Mouse (Mus musculus) spleen, adult 12 weeks (tissue): ENCODE measurements around the gene Morn2.
A peak's percentile ranks its signal among the peaks of the same experiment; 100 is the strongest.
"Not testable (repeated sequence)": the region's sequence is repeated elsewhere in the genome, so short reads cannot be mapped to it uniquely, and the experiment has no call there.

Experiments used
- DNase-seq: peaks from one replicate; pipeline ENCODE4 v3.0.0; 2022; ENCODE audit warnings: low spot score

The Morn2 gene

DNA sequence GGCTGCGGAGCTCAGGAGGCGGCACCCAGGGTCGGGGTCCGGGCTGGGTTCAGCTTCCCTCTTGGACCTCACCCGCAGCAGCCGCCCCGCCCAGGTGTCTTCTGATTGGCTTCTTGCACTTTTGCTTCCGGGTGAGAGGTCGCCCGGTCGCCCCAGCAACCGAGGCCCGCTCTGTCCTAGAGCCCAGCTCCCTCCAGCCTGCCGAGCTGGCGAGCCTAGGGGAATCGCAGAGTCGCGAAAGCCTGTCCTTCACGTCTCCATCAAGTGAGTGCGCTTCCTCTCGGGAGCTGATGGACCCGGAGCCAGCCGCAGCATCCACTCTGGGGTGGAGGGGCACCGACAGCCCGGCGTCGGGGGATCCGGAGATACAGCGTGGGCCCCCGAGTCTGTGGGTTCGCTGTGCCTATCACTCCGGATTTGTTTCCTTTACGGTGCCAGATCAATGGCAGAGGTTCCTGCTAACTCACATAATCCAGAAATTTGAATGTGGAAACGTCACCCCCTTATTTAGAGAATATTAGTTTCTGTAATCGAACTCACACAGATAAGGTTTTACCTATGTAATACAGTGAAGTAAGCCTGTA is at the start of gene Morn2, which contains the start of gene Dhx57:
Gene Morn2 (plus strand): TSS at position 130 of the 584 bp plus-strand sequence.
Gene Dhx57 (minus strand): TSS at position 403 of the 584 bp plus-strand sequence.
- peak; percentile 90 for DNase-seq

GRCm38 (mm10) chr17:80241594-80241993 is 48.4 kb upstream of the Morn2 start:
- DNase-seq, result no peak

GRCm38 (mm10) chr17:80243116-80243515 is 46.9 kb upstream of the Morn2 start:
- no peak for DNase-seq

DNA sequence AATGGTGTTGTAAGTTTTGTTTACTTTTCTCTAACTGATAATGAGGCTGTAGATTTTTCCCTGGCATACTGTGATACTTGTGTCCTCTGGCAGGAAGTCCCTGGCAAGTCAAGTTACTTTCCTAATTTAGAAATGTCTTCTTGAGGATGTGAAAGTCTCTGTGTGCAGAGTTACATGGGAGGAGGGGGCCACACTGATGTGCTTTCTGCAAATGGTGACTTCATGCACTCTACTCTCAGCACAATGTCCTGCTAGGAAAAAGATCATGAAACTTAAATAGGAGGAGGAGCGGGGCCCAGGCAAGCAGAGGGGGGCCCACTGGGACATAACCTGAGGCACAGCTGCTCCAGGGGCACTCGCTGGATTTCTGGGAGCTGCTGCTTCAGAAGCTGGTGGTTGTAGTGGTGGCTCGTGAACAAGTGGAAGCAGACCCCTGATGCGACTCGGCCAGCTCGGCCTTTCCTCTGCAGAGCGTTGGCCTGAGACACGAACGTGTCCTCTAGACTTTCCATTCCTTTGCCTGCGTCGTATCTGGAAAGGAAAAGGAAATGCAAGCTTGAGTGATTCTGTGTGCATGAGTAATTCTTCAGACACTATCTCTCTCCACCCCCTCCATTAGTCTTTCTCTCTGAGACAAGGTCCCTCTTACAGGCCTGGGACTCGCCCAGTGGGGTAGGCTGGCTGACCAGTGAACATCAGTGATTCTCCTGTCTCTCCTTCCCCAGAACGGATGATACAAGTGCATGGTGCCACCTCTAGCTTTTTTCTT is 37.1 kb upstream of the Morn2 start:
- DNase-seq, result no peak

GRCm38 (mm10) chr17:80254421-80254820 is 35.6 kb upstream of the Morn2 start:
- DNase-seq, result no peak

DNA sequence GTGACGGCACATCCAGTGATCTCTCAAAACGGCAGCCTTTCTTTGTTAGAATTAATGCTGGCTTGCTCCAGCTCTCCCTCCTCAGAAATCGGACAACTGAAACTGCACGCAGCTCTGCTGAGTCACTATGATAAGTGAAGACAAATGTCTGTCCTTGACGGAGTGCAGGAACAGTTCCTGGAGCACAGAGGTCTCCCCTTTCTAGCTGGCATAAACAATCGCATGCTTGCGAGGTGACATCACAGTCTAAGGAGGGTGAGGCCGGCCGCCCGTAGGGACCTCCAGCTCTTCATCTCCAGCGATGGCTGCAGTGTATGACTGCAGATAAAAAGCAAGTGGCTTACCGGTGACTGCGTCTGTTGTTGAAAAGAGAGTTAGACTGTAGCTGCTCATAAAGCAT is 34.8 kb upstream of the Morn2 start:
- DNase-seq, result no peak

DNA sequence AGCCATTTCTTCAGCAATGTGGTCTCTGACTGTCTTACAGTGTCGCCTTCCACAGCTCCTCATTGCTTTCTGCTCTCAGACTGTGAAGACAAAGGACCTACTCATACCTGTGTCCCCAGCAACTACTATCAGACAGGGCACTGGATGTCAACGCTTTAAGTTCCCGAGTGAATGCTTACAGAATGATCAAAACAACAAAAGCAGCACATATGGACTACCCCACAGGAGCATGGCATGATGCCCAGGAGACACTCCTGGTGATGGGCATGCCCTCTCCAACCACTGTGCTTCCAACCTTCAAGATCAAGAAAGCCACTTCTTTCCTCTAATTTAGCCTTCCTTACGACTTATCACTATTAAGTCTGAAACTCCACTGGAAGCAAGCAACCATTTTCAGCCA is 22.9 kb upstream of the Morn2 start:
- DNase-seq, result no peak

DNA sequence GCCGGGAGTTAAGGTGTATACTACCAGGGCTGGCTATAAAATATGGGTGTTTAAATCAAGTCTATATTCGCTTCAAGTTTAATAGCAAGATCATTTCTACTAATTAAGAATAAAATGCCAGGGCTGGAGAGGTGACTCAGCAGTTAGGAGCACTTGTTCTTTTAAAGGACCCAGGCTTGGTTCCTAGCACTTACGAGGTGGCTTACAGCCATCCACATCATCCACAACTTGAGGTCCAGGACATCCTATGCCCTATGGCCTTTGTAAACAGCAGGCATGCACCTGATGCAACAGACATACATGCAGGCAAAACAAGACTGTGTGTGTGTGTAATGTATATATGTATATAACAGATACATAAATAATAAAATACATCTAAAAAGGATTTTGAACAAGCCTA is 21.9 kb upstream of the Morn2 start:
- DNase-seq, result no peak

DNA sequence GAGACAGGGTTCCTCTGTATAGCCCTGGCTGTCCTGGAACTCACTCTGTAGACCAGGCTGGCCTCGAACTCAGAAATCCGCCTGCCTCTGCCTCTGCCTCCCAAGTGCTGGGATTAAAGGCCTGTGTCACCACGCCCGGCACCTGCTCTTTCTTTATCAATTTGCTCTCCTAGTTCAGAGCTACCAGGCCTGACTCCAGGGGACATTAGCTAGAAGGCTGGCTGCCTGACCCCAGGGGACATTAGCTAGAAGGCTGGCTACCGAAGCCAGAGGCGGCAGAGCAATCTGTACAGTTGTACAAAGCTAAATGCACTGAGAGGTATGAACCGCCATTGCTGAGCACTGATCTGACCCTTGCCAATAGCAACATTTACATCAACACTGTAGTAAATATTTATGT is 19.4 kb upstream of the Morn2 start:
- DNase-seq, result not testable (repeated sequence)

DNA sequence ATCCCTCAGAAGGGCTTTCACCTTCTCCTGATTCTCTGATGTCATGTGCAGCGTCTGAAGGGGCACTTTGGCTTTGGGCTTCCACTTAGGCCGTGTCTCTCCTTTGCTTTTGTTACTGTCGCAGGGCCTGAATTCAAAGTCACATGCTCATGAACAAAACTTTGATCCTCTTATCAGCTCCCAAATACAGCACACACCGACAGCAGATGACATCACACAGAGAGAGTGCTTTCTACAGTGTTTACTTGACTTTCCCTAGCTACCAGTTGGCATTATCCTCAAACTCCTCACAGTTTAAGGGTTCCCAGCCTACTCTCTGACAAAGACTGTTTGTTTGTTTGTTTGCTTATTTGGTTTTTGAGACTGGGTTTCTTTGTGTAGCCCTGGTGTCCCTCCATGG is 11.7 kb upstream of the Morn2 start:
- no peak for DNase-seq

GRCm38 (mm10) chr17:80279340-80280070 is 10.5 kb upstream of the Morn2 start:
- no peak for DNase-seq

DNA sequence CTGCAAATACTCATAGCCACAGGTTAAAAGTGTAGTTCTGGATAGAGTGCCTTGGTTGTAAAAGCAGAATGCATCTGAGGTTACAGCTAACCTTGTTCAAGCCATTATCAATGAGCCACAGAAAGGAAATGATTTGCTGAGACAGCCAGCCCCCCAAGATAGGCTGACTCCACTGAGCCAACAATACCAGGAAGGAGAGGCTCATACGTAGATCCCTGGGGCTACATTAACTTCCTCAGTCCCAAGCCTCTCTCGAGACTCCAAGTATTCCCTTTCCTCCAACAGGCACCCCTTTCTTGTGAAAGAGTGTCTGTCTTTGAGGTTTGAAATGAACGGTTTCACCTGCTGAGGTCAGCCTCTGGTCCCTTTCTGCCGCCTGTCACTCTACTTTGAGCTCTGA is 5.6 kb upstream of the Morn2 start:
- DNase-seq, result no peak

DNA sequence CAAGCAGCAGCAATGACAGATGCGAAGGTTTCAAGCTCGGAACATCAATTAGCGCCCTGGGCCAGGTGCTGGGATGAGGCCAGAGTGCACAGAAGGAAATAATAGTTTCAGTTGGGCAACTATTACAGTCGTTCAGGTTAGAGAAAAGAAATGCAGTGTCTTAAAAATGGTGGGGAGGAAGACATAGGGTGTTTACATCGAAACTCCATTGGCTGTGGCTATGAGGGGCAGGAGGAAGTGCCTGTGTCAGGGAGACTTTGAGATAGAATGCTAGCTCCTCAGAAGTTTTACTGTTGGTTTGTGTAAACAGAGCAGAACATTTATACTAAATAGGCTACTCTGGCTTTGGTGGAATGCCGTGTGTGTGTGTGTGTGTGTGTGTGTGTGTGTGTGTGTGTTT is 2.0 kb upstream of the Morn2 start:
- no peak for DNase-seq

DNA sequence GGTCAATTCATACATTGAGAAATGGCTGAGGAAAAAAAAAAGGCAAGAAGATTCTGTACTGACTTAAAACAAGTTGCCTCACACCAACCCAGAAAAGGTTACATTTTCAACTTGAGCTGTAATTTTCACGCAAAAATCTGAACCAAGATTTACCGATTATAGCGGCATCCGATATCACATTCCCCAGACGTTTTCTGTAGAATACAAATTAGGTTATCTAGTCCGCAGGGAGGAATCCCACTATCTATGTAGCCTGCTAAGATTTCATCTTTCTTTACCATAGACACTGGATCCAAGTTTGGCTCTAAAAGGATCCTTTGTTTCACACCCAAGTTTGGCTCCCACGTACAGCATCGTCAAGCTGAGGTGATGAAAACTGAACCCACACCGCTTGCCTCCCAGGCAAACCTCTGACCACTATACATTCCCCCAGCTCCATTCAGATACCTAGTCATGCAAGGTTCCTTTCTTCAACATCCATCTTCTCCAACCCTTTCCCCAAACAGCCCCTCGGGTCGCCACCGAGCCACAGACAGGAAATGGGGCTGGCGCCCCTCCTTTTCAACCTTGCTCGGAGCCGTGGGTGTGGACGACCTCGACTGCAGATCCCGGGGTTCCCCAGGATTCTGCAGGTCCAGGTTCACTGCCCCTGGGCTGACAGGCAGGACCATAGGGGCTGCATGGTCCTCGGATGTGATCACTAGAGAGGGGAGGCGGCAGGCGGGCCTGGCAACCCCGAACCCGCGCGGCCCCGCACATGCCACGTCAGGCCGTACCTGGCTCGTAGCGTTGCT is 526 bp upstream of the Morn2 start:
- DNase-seq, result no peak

DNA sequence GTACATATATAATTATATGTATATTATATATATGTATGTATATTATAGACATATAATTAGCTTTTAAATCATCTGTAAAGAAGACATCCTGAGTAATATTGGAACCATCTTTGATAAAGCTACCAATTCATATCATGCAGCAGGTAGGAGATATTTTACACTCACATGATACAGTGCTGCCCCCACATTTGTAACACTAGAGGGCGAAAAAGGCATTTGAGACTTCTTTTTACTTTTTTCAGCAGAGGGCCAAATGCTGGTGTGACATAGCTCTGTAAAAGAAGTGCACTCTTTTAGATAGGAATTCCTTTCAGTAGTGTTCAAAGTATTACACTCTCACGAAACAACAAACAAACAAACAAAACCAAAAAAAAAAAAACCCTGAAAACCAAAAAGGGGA is 1.1 kb downstream of the Morn2 start:
- DNase-seq, result no peak

DNA sequence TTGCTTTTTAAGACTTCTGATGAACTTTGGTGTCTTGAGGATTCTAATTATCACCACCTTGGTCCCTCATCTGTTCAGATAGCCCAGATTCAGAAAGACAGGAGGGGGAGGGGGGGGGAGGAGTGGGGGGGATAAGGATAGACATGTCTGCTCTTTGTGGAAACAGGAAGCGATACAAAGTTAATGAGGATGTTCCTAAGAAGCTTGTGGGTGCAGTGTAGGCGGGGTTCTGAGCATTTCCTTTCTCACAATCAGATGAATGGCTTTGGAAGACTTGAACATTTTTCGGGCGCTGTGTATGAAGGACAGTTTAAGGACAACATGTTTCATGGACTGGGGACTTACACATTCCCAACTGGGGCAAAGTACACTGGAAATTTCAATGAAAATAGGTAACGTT is 5.3 kb downstream of the Morn2 start:
- no peak for DNase-seq

DNA sequence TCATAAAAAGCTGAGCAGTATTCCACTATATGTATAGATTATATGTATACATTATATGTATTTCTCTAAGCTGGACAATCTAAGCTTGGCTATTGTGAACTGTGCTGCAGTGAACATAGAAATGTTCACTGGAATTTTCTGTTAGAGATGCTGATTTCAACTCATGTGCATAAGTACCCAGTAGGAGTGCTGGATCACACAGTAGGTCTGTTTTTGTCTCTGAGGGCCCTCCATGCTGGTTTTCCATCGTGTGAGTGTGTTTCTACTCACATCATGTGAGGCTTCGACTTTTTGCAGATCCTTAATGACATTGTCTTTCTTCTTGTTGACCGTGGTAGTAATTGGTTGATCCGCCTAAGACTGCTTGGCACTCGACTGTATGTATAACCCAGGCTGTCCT is 8.8 kb downstream of the Morn2 start:
- DNase-seq, result no peak

DNA sequence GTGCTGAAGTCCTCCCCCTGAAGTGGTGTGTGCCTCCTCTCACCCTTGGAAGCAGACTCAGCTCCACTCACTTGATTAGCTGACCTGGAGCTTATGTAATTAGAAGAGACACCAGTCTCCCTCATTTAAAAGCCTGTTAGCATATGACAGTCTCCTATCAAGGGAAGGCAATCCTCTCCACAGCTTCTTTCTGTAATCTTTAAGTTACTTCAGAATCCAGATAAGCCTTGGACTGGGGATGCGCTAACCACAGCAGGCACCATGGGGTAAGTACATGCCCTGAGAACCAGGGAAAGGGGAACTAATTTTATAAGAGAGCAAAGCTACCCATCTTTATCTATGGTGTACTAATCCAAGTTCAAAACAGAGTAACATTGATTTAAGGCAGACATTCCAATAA is 17.2 kb downstream of the Morn2 start, which contains the start of gene Arhgef33:
Gene Arhgef33 (plus strand): TSS at position 157 of the 400 bp plus-strand sequence.
- DNase-seq, result no peak

- no peak for DNase-seq
Observed at GRCm38 (mm10) chr17:80311761-80312160, 21.8 kb downstream of the Morn2 start.

DNA sequence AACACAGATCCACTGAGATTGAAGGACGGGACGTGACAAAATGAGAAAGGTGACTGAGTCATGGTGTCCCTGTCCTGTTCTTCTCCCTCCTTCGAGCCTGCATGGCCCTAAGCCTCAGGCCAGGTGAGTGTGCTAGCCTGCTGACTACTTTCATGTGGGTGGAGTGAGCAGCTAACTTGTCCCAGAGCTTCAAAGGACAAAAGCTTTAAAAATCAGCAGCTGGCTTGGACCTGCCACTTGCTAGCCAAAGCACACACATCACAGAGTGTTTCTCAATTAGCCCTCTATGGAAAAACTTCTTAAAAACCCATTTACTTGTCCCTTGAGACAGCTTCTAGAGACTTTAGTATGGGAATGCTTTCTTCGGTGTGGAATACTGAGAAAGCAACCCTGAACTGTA is 22.4 kb downstream of the Morn2 start:
- DNase-seq, result no peak

GRCm38 (mm10) chr17:80322228-80322627 is 32.2 kb downstream of the Morn2 start:
- no peak for DNase-seq

DNA sequence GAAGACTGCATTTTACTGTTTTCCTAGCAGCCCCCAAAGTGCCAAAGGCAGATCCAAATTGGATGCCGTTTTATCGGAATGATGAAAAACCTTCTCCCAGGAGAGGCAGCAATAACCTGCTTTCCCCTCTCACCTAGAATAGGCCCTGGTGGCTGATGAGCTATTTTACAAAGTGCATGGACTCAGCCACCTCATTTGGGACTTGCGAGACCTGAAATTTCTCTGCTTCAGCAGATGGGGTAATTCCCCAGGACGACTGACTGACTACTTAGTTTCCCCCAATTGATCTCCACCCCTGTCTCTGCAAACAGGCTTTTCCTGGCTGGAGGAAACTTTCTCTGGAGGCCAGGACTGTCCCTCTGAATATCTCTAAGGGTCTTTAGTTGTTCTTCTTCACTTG is 33.0 kb downstream of the Morn2 start:
- DNase-seq, result no peak
